9 mouse cellular contexts compared by ENCODE assay signal in genomic region chr6:56608277-56608676, GRCm38 (mm10). TPM values are rescaled to one million over a fixed set of nuclear protein-coding genes. Genes with fewer than 3 reads are reported as not detected.
DNase-seq lines count a peak whose midpoint lies in the region; ATAC-seq lines count a peak whose summit lies in the region.
"Had no signal": no experiment of that assay in that cellular context is flagged by ENCODE, and none has a peak within 500 bp of the region (broad histone marks: within the 10 kb centered on the region; RNA-seq: fewer than 3 reads in every experiment).

No protein-coding gene starts in this region.

- H3K4me3 ChIP-seq in forebrain, embryonic 15.5 days, result no peak overlapping the region
- H3K4me3 ChIP-seq in hindbrain, embryonic 11.5 days (ENCODE audit: low read depth, low read length), result no peak overlapping the region
- H3K4me3 ChIP-seq in midbrain, embryonic 13.5 days (replicated peaks), result no peak overlapping the region
- H3K4me3 ChIP-seq: embryonic facial prominence, embryonic 12.5 days had no signal

- no peaks in the 10 kb centered on the region for H3K4me1 ChIP-seq in forebrain, embryonic 15.5 days
- H3K4me1 ChIP-seq in hindbrain, embryonic 11.5 days (replicated peaks; ENCODE audit: control insufficient read depth, insufficient read depth, low read length), result no peaks in the 10 kb centered on the region
- H3K4me1 ChIP-seq in midbrain, embryonic 13.5 days (replicated peaks), result no peaks in the 10 kb centered on the region
- H3K4me1 ChIP-seq: embryonic facial prominence, embryonic 12.5 days had no signal

- 3% methylated on average over 4 of the region's 4 CpGs for WGBS in forebrain, embryonic 15.5 days
- whole genome bisulfite sequencing in hindbrain, embryonic 11.5 days, result 3% methylated on average over 4 of the region's 4 CpGs
- WGBS in midbrain, embryonic 13.5 days, result 5% methylated on average over 4 of the region's 4 CpGs

- peak; percentile 67 for ATAC-seq in forebrain, embryonic 15.5 days (replicated peaks)
- peak; percentile 25; the same call in 1 of the 2 replicates for ATAC-seq in hindbrain, embryonic 11.5 days (ENCODE audit: low FRiP score)
- peak; percentile 74 for ATAC-seq in midbrain, embryonic 13.5 days

- peak; percentile 18 for DNase-seq in ovary, postnatal 10 days (ENCODE audit: low spot score)
- DNase-seq in ovary, adult 18-20 months (ENCODE audit: low spot score), result no peak
- DNase-seq in cerebellum, adult 11-12 months, result peak; percentile 61
- DNase-seq in hindbrain, embryonic 11.5 days (ENCODE audit: low spot score), result peak; percentile 85
- DNase-seq in left cerebral cortex, adult 18-20 months (ENCODE audit: low spot score in 2 of 2), result peak; percentile 65 to 76
- peak; percentile 10 to 51 for DNase-seq in spleen, postnatal 10 days (ENCODE audit: low spot score in 2 of 2)

- H3K4me2 ChIP-seq in forebrain, embryonic 15.5 days (replicated peaks), result no peak overlapping the region
- no peak overlapping the region for H3K4me2 ChIP-seq in hindbrain, embryonic 11.5 days (replicated peaks; ENCODE audit: low read depth, low read length)
- H3K4me2 ChIP-seq in midbrain, embryonic 13.5 days (replicated peaks), result no peak overlapping the region
- H3K4me2 ChIP-seq: embryonic facial prominence, embryonic 12.5 days had no signal

- H3K36me3 ChIP-seq in forebrain, embryonic 15.5 days, result no peaks in the 10 kb centered on the region
- no peaks in the 10 kb centered on the region for H3K36me3 ChIP-seq in hindbrain, embryonic 11.5 days (ENCODE audit: control insufficient read depth, insufficient read depth, low read length)
- no peaks in the 10 kb centered on the region for H3K36me3 ChIP-seq in midbrain, embryonic 13.5 days
- H3K36me3 ChIP-seq: embryonic facial prominence, embryonic 12.5 days had no signal

- H3K27ac ChIP-seq in forebrain, embryonic 15.5 days (replicated peaks), result no peak overlapping the region
- no peak overlapping the region for H3K27ac ChIP-seq in hindbrain, embryonic 11.5 days (ENCODE audit: low read depth, low read length)
- no peak overlapping the region for H3K27ac ChIP-seq in midbrain, embryonic 13.5 days
- H3K27ac ChIP-seq: embryonic facial prominence, embryonic 12.5 days had no signal

- H3K9ac ChIP-seq in forebrain, embryonic 15.5 days (replicated peaks), result no peak overlapping the region
- H3K9ac ChIP-seq in hindbrain, embryonic 11.5 days (ENCODE audit: low read depth, low read length), result no peak overlapping the region
- H3K9ac ChIP-seq in midbrain, embryonic 13.5 days (replicated peaks), result no peak overlapping the region
- H3K9ac ChIP-seq: embryonic facial prominence, embryonic 12.5 days had no signal

- H3K9me3 ChIP-seq in forebrain, embryonic 15.5 days, result no peaks in the 10 kb centered on the region
- H3K9me3 ChIP-seq in hindbrain, embryonic 11.5 days (ENCODE audit: control insufficient read depth, low read length), result no peaks in the 10 kb centered on the region
- H3K9me3 ChIP-seq in midbrain, embryonic 13.5 days, result no peaks in the 10 kb centered on the region
- H3K9me3 ChIP-seq: embryonic facial prominence, embryonic 12.5 days had no signal

- H3K27me3 ChIP-seq in forebrain, embryonic 15.5 days, result no peaks in the 10 kb centered on the region
- no peaks in the 10 kb centered on the region for H3K27me3 ChIP-seq in hindbrain, embryonic 11.5 days (ENCODE audit: control insufficient read depth, insufficient read depth, low read length)
- H3K27me3 ChIP-seq in midbrain, embryonic 13.5 days, result no peaks in the 10 kb centered on the region
- H3K27me3 ChIP-seq: embryonic facial prominence, embryonic 12.5 days had no signal

RNA-seq across cellular contexts. Expression of gene Pde1c, which starts 39.4 kb away (rescaled TPM):
- 8.8 and 9.6 TPM in 2 replicates for polyA plus RNA-seq in forebrain, embryonic 15.5 days (2015; fragmentation: Nextera tagmentation; extraction: Ambion mirVana)
- 3.8 and 6.0 TPM in 2 replicates for polyA plus RNA-seq in hindbrain, embryonic 11.5 days (2014; fragmentation: Nextera tagmentation; extraction: Ambion mirVana)
- total RNA-seq in left cerebral cortex, adult 18-20 months (2021), result 1 to 10 TPM; 4.9 to 7.7 TPM
- polyA plus RNA-seq in midbrain, embryonic 13.5 days (2015; fragmentation: Nextera tagmentation; extraction: Ambion mirVana), result 7.1 and 9.1 TPM in 2 replicates
